Mouse (Mus musculus): ENCODE data around the gene Tacc2.
"Not testable (repeated sequence)": the region's sequence is repeated elsewhere in the genome, so short reads cannot be mapped to it uniquely, and the experiment has no call there.

Tacc2 gene

DNA sequence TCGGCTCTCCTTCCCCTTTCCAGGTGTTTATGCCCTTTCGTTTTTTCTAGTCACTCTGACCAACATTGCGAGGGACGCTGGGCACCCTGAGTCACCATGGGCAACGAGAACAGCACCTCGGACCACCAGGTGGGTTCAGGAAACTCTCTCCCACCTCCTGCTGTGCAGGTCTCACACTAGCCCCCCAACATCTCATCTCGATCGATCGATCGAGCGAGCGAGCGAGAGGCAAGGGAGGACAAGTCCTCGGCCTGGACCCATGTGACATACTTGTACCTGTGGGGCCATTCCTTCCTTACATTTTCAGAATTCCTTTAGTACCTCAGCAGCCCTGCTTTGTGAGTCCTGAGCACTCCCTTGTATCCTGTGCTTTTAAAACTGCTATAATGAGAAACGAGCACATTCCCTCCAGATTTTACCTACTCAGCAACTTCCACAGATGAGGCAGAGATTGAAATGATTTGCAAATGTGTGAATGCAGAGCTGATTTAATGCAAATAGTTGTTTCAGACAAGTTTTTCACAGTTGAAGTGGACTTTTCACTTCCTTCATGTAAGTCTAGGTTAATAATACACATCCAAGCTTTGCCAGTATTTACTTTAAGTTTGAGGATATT lies at the start of gene Tacc2:
TSS of gene Tacc2 (plus strand) at position 51 of the 616 bp plus-strand sequence.
- no peak for DNase-seq (ENCODE audit: low spot score in 2 of 2)

DNA sequence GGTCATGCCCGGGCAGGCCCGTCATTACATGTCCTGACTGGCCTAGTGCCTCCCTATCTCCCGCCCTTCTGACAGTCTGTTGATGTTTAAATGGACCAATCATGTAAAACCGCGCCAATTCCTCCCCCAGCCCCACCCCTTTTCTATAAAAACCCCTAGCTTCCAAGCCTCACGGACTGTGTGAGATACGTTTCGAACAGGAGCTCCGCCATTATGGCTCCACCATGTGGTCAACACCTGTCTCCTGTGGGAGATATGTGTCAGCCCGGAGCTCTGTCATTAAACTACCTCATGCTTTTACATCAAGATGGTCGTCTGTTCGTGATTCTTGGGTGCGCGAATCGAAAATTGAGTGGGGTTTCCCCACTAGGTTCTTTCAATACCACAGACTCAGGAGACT lies 46.1 kb upstream of the Tacc2 start:
- DNase-seq (ENCODE audit: low spot score in 2 of 2): not testable (repeated sequence)

DNA sequence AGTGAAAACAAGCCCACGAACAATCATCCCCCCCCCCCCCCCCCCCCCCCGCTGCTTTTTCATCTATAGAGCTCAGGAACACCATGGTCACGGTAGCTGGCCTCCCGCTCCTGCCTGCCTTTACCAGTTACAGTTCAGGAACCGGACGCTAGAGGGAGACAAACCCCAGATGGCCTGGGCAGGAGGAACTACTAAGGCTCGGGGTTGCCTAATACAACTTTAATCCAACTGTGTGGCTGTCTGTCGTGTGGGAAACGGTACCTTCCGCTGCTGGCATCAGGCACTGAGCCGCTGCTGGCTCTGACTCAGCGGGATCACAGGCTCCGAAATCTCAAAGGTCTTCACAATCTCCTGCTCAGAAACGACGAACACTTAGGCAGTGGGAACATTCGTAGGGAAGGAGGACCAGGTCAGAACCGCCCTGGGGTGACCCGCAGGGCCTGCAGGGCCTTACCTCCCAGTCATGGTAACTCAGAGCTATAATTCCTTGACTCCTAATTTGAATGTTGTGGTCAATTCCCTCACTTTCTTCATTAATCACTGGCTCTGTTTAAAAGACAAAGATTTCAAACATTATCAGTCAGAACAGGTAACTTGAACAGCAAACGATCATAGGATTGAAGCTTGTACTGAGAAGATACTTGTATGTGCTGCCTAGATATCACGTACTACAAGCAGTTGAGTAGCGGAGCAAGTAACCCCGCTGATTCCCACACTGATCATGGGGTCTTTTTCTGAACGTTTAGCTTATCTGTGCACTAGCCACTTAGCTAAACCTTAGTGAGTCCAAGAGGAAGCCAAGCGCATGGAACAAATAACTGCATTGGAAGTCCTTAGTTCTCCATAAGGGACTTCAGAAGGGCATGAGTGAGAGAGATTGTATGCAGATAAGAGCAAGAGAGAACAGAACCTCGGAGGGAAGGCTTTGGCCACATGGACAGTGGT lies 43.6 kb upstream of the Tacc2 start:
- peak; percentile 88 to 97 for DNase-seq (ENCODE audit: low spot score in 2 of 2)

DNA sequence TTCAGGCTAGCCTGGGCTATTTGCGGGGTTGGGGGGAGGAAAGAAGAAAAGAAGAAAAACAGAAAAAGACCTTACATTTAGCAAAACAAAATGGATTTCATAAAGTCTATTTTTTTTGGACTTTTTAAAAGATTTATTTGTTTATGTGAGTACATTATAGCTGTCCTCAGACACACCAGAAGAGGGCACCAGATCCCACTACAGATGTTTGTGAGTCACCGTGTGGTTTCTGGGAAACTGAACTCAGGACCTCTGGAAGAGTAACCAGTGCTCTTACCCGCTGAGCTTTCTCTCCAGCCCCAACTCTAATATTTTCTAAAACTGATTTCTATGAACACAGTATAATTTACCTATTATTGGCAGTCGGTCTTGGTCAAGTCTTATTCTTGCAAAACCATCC lies 42.1 kb upstream of the Tacc2 start:
- no peak for DNase-seq (ENCODE audit: low spot score in 2 of 2)

DNA sequence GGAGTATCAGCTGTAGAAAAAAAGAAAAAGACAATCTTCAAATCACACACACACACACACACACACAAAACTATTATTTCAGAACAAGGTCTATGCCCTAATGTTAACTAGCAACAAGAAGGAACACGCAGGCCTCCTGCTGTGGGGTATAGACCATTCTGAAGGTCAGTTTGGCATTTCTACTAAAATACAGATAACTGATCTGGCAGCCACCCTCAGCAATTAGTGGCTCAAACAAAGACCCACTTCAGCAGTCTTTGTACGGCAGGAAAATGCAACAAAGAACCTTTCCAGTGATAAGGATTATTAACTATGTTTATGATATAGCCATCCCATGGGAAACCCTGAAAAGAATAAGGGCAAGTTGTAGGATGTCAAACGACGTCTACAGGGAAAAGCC lies 40.2 kb upstream of the Tacc2 start:
- no peak for DNase-seq (ENCODE audit: low spot score in 2 of 2)

DNA sequence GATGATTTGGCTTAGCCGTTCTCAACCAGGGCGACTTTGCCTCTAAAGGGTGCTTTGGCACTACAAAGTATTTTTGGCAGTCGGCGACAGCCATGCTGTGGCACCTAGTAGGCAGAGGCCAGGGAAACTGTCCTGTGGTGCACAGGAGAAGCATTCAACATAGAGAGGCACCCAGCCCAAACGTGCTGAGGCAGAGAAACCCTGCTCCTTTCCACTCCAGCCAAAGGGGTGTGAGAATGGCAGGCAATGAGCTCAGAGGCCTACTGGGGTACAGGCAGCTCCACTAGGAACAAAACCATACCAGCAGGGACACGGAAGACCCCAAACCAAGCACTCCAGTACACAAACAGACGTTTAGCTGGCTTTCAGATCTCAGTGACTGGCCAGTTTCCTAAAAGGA lies 37.1 kb upstream of the Tacc2 start:
- DNase-seq (ENCODE audit: low spot score in 2 of 2): no peak

DNA sequence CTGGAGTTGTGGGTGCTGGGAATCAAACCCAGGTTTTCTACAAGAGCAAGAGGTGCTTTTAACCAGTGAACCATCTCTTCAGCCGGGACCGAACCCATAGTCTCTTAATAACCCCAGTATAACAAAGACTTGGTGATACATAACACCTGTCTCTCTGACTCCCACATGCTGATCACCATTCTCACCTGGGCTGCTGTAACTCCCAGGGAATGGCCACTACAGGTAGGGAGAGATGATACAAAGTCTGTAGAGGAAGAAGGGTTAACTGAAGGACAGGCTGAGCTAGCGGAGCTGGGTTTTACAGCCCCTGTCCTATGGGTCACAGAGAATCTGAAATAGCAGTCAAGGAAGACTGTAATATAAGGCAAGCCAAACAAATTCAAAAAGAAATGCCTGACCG lies 34.1 kb upstream of the Tacc2 start:
- no peak for DNase-seq (ENCODE audit: low spot score in 2 of 2)

DNA sequence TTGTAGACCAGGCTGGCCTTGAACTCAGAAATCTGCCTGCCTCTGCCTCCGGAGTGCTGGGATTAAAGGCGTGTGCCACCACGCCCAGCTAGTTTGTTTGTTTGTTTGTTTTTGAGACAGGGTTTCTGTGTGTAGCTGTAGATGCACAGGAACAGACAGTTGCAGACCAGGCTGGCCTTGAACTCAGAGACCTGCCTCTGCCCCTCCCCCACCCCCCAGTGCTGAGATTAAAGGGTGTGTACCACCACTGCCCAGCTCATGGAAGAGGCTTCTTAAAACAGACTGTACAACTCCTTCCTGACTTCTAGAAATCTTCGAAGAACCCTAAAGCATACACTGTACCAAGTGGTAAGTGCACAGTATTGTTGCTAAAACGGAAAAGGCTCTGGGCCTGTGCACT lies 31.8 kb upstream of the Tacc2 start:
- DNase-seq (ENCODE audit: low spot score in 2 of 2): no peak

DNA sequence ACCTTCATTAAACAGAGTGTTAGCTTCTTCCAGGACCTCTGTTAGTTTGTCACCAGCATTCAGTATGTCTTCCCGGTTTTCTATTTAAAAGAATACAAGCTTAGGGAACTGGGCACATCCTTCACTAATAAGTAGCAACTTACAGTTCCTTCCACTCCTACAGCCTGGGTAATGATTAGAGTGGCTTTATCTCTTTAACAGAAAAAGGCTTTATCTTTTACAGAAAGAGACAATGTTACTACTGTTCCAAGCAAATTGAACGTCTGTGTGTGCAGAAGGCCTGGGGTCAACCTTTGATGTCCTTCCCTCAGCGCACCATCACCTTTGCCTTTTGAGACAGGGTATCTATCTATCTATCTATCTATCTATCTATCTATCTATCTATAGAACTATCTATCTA lies 31.3 kb upstream of the Tacc2 start:
- DNase-seq (ENCODE audit: low spot score in 2 of 2): no peak

DNA sequence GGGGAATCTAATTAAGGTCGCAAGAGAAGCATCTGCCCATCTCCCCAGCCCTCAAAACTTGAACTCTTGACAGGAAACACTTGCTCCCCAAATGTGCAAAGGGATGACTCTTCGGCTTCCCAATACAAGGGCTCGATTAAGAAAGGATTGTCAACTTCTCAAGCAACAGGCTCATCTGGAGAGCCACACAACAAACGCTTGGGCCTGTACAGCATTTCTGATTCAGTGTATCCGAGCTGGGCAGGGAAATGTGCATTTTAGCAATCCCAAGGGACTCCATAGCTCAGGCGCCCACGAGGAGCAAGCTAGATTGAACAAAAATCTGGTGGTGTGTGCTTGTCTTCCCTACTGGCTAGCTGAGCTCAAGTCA lies 30.8 kb upstream of the Tacc2 start:
- no peak for DNase-seq (ENCODE audit: low spot score in 2 of 2)

DNA sequence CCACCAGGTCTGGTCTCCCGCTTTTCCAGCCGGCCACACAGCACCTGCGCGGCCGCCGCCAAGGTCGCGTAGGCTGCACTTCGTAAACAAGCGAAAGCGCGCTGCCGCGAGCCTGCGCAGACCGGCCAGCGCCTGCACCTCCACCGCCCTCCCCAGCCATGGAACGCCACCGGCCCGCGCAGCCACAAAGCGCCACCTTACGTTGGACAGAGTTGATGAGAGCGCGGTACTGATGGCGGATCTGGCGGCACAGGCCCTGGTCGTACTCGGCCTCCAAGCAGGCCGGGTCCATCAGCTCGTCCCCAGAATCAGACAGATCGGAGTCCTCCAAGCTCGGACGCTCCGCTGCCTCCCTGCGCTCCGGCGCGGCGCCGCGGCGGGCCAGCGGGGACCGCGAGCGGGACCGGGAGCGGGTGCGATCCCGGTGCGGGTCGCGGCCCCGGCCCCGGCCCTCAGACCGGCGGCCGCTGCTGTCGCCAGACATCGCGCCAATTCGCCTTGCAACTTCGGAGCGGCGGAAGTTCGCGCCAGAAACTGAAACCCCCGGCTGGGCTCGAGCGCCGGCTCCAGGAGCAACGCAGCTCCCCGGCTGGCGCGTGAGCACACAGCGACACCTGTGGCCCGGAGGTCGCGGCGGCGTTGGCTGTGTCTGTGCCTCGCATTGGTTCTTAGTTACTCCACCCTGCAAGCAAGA lies 30.3 kb upstream of the Tacc2 start:
- DNase-seq (ENCODE audit: low spot score in 2 of 2): peak; percentile 92

DNA sequence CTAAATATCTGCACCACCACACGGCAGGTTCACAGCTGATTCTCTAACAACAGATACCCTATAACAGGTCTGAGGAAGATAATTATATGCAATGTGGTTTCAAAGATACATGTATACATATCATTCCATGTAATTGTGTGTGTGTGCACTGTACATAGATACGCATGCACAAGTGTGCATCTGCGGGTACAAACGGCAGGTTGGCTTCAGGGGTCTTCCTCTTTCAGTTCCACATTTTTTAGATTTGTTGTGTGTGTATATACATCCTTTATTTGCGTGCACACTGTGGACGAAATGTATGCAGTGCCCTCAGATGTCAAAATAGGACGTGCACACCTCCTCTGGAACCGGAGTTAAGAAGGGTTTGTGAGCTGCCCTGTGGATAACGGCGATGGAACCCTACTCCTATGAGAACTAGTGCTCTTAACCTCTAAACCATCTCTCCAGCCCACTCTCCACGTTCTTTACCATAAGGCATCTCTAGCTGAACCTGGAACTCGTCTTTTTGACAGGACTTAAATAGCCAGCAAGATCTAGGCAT lies 29.5 kb upstream of the Tacc2 start:
- DNase-seq (ENCODE audit: low spot score in 2 of 2): no peak

DNA sequence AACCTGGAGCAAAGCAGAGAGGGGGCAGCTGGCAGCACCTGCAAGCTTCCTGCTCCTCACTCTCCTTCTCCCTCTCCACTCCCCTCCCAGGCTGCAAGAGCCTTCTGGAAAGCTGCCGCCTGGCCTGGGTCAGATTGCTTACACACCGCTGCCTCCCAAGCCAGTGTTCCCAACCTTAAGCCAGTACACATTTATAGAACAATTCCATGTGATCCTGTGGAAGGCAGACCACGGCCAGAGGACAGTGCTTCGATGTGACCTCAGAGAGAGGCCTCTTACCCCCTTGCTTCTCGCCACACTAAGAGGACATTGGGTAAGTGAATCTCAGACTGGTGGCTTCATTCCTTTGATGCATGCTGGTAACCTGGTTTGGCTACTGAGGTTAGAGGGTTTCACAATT lies 24.5 kb upstream of the Tacc2 start:
- no peak for DNase-seq (ENCODE audit: low spot score in 2 of 2)

DNA sequence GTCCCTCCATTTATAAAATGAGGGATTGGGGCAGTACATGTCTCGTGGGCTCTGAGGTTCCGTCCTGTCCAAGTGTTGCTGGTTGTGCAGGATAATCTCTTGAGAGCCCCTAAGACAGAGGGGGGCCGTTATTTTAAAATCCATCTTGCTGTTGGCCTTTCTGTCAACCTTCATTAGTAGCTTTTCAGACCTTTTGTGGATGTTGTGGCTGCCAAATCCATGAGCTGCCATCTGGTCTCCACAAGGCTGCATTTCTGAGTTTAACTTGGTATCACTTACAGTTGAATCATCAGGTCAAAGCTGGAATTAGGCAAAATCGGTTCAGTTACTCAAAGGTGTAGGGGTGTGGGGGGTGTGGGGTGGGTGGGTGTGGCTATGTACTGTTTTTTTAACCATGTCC lies 23.9 kb upstream of the Tacc2 start:
- no peak for DNase-seq (ENCODE audit: low spot score in 2 of 2)

DNA sequence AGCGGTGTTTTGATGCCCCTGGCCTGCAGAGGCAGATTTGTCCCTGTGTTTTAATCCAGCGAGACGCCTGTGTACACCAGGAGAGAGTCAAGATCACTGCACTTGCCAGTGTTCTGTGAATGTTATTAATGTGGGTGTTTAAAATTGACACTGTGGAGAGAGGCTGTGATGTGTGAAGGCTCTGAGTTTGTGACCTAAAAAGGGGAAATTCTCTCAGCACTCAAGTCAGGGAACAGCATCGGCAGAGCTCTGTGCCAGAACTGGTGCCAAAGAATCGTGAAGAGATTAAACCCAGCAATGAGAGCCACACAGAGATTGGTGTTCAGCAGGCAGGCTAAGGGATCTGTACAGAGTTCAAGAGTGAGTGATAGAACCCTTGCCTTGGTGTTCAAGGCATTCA lies 21.6 kb upstream of the Tacc2 start:
- DNase-seq (ENCODE audit: low spot score in 2 of 2): no peak

DNA sequence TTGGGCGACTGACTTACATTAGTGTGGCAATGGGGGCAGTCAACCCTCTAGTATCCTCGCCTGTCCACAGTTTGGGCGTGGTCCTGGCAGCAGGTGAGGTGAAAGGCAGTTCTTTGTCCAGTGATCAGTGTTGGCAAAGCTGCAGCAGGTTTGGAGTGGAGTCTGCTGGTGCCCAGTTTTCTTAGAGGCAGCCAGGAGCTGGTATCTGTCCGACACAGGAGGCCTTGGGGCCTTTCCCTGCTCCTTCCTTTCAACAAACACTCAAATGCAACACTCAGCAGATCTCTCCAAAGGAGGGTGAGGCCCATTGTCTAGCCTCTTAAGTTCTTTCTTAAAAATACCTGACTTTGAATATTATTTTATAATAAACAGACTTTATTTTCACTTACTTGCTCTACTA lies 18.6 kb upstream of the Tacc2 start:
- DNase-seq (ENCODE audit: low spot score in 2 of 2): no peak

DNA sequence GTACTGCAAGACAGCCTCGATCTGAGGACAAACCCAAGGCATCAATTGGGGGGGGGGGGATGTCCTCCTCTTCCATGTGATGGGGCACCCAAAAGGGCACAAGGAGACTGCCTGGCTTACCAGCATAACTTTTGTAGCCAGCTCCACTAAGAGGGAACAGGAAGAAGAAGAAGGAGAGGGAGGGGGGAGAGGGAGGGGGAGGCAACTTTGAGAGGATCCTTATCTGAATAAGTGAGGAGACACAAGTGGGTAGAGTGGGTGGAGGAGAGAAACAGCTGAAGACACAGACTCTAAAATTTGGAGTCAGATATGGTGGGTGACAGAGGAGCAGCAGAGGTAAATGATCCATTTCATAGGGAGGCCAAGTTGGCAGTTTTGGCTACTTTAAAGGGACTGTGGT lies 16.3 kb upstream of the Tacc2 start:
- no peak for DNase-seq (ENCODE audit: low spot score in 2 of 2)

DNA sequence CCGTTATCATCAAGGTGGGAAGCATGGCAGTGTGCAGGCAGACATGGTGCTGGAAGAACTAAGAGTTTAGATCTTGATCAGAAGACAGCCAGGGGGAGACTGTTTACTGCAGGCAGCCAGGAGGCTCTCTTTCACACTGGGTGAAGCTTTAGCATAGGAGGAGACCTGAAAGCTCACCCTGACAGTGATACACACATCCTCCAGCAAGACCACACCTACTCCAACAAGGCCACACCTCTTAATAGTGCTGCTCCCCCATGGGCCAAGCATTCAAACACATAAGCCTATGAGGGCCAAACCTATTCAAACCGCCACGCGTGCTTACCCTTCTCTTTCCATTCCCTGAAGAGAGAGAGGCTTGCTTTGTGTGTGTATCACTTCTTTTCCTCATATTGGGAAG lies 14.0 kb upstream of the Tacc2 start:
- DNase-seq (ENCODE audit: low spot score in 2 of 2): no peak

DNA sequence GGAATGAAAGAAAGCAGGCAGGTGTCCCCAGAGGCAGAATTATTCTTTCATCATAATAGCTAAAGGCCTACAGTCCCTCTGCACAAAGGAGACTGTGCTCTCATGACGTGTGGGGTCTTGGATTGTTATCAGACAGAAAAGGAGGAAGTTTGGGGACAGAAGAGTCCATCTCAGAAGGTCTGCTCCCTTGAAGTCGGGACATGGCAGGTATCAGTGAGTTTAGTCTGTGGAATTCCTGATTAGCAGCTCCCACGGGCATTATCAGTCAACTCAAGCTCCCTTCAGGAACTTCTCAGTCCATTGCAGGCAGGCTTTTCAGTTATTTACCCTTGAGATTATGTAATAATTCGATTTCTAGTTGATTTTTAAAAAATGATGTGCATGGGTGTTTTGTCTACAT lies 13.4 kb upstream of the Tacc2 start:
- no peak for DNase-seq (ENCODE audit: low spot score in 2 of 2)

DNA sequence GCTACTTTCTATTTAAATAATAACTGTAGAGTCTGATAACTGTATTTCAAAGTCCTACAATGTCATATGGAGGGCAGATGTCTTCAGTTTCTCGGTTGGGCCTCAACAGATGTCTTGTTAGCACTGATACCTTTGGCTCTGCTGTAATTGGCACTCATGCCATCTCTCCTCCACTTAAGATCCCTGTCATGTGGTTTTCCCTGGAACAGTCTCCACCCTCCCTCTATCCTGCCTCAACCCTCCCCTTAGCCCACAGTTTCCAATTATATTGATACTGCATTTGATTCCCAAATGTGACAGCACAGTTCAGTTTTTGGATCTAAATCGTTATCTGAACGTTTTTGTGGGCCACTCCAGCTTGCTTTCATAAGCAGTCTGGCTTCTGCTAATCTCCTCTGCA lies 12.6 kb upstream of the Tacc2 start:
- no peak for DNase-seq (ENCODE audit: low spot score in 2 of 2)

DNA sequence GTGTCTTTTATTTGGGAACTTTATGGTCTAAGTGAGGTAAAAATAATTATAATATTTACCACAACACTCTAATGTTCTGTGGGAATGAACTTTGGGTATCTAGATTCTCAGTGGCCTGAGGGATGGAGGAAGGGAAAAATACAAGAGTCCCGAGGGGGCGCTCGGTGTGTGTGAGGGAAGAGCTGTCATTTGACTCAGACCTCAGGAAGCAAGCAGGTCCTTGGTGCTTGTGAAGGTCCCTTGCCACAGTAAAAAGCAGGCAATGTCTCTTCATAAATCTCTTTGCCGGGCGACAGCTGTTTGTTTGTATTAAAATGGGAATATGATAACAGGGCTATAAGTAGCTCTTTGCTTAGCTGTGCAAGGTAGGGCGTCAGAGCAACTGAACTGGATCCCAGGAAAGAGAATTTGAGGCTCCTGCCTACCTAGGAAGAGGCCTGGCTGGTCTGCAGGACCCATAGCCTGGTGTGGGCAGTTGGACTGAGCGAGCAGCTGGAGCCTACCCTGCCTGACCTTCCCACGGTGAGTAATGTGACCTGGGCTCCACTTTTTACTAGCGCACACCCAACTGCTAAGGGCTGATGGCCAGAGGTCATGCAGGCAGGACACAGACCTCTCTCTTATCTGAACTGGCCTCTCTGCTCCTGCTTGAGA lies 8.3 kb upstream of the Tacc2 start:
- no peak for DNase-seq (ENCODE audit: low spot score in 2 of 2)

DNA sequence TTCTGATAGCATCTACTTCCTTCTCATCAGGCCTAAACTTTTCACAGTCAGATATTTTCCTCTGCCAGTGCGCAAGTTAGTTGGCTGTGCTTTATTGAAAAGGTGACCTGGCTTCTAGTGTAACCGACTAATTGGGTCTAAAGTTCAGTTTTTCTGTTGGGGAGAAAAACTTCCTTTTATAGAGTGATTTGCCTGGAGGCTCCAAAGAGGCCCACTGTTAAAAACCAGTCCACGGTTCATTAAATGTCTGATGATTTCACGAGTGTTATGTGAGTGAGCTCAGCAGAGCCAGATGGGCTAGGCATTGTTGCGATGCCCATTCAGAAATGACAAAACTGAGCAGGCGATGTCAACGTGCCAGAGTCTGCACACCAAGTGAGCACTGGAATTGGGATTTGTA lies 6.8 kb upstream of the Tacc2 start:
- no peak for DNase-seq (ENCODE audit: low spot score in 2 of 2)

Data from right cerebral cortex, adult 2 months (tissue).